In the genomic region with DNA sequence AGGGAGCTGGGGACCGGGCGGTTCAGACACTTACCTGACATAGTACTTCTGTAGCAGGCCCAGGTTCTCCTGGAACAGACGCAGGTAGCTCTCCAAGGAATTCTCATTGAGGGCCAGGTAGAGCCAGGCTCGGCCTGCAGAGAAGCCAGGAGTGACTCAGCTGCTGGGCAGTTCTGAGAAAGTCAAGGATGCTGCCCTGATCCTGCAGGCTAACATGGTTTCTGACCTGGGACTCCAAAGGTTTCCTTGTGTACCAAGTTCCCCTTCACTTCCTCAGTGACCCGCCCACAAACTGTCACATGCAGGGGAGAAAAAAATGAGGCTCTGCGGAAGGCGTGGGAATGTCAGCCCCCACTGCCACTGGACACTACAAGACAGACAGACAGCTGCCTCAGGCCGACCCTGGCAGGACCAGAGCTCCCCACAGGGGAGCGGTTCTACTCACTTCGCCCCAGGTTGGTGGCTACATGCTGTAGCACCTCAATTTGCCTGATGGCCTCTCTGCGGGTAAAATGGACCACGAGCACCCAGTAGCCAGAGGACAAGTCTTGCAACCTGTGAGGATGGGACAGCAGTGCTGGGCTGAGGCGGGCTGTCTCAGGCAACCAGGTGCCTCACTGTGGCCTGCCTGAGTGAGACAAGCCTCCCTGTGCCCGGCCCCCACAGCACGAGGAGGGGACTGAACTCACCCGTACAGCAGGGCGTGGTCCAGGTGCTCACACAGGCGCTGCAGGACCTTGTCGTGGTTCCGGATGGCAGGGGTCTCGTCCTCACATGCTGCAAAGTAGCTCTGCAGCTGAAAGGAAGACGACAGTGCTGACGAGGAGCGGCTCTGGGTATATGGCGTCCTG, we compare ENCODE assay signal across 11 mouse cellular contexts. TPM values are rescaled to one million over a fixed set of nuclear protein-coding genes. Genes with fewer than 3 reads are reported as not detected.
DNase-seq lines count a peak whose midpoint lies in the region; ATAC-seq and TF ChIP-seq lines count a peak whose summit lies in the region.
"Had no signal": no experiment of that assay in that cellular context is flagged by ENCODE, and none has a peak within 500 bp of the region (broad histone marks: within the 10 kb centered on the region; RNA-seq: fewer than 3 reads in every experiment).

No protein-coding gene starts in this region.

- H3K4me1 ChIP-seq in embryonic facial prominence, embryonic 13.5 days, result peaks cover 9% of the 10 kb centered on the region
- H3K4me1 ChIP-seq in embryonic facial prominence, embryonic 10.5 days, result peaks cover 11% of the 10 kb centered on the region
- no peaks in the 10 kb centered on the region for H3K4me1 ChIP-seq in liver, adult 2 months (ENCODE audit: control insufficient read depth, insufficient read depth, low read length)
- peaks cover 27% of the 10 kb centered on the region for H3K4me1 ChIP-seq in heart, postnatal 0 days (ENCODE audit: control insufficient read depth, insufficient read depth)
- peaks cover 7% of the 10 kb centered on the region; the same call in 1 of the 2 replicates for H3K4me1 ChIP-seq in midbrain, embryonic 15.5 days
- H3K4me1 ChIP-seq in forebrain, embryonic 12.5 days, result peaks cover 10% of the 10 kb centered on the region

- H3K27me3 ChIP-seq in embryonic facial prominence, embryonic 13.5 days, result no peaks in the 10 kb centered on the region
- H3K27me3 ChIP-seq in embryonic facial prominence, embryonic 10.5 days (replicated peaks; ENCODE audit: low read depth, poor library complexity, severe bottlenecking), result no peaks in the 10 kb centered on the region
- no peaks in the 10 kb centered on the region for H3K27me3 ChIP-seq in liver, adult 2 months (ENCODE audit: control insufficient read depth, insufficient read depth, low read length)
- H3K27me3 ChIP-seq in heart, postnatal 0 days (ENCODE audit: control insufficient read depth, insufficient read depth, low read length), result no peaks in the 10 kb centered on the region
- no peaks in the 10 kb centered on the region for H3K27me3 ChIP-seq in midbrain, embryonic 15.5 days (replicated peaks)
- H3K27me3 ChIP-seq in forebrain, embryonic 12.5 days, result no peaks in the 10 kb centered on the region
- H3K27me3 ChIP-seq: limb, embryonic 15.5 days had no signal

- TF ChIP-seq POLR2A in liver, adult 2 months (IDR thresholded peaks at IDR 0.05; ENCODE audit: extremely low read depth, insufficient read depth, low read length), result no peak

- H3K9ac ChIP-seq in embryonic facial prominence, embryonic 13.5 days, result peak overlapping the region; percentile 40; the same call in 1 of the 2 replicates
- H3K9ac ChIP-seq in liver, adult 2 months (ENCODE audit: low read depth, low read length), result no peak overlapping the region
- H3K9ac ChIP-seq in heart, postnatal 0 days (replicated peaks; ENCODE audit: low read depth, low read length), result 0 out of 2 replicates have a peak overlapping the region, but pooled peaks have one; percentile 18
- no peak overlapping the region for H3K9ac ChIP-seq in midbrain, embryonic 15.5 days
- H3K9ac ChIP-seq in forebrain, embryonic 12.5 days, result no peak overlapping the region
- H3K9ac ChIP-seq: limb, embryonic 15.5 days had no signal

- TF ChIP-seq EP300 in heart, postnatal 0 days (IDR thresholded peaks at IDR 0.05; ENCODE audit: low read depth), result no peak

- H3K79me2 ChIP-seq in liver, adult 2 months (ENCODE audit: control insufficient read depth, insufficient read depth, low read length), result no peaks in the 10 kb centered on the region

- TF ChIP-seq CTCF in liver, adult 2 months (IDR thresholded peaks at IDR 0.05; ENCODE audit: low read depth, low read length), result no peak
- no peak for TF ChIP-seq CTCF in heart, postnatal 0 days (IDR thresholded peaks at IDR 0.05; ENCODE audit: low read depth)

- no peak overlapping the region for H3K4me2 ChIP-seq in embryonic facial prominence, embryonic 13.5 days
- no peak overlapping the region for H3K4me2 ChIP-seq in heart, postnatal 0 days (ENCODE audit: low read depth, low read length)
- H3K4me2 ChIP-seq in midbrain, embryonic 15.5 days, result no peak overlapping the region
- no peak overlapping the region for H3K4me2 ChIP-seq in forebrain, embryonic 12.5 days
- H3K4me2 ChIP-seq: limb, embryonic 15.5 days had no signal

- DNase-seq in embryonic facial prominence, embryonic 10.5 days (ENCODE audit: low spot score), result no peak
- peak; percentile 30 for DNase-seq in liver, adult 2 months (ENCODE audit: extremely low read depth, low read depth, low spot score)
- DNase-seq in liver, result no peak
- no peak for DNase-seq in heart, postnatal 0 days (ENCODE audit: low spot score)
- DNase-seq in thymus, postnatal 10 days (ENCODE audit: low spot score in 2 of 2), result no peak
- DNase-seq: layer of hippocampus, adult 9-11 months had no signal

- no peaks in the 10 kb centered on the region for H3K9me3 ChIP-seq in embryonic facial prominence, embryonic 13.5 days
- H3K9me3 ChIP-seq in embryonic facial prominence, embryonic 10.5 days, result no peaks in the 10 kb centered on the region
- no peaks in the 10 kb centered on the region for H3K9me3 ChIP-seq in heart, postnatal 0 days (replicated peaks; ENCODE audit: control insufficient read depth, low read length)
- no peaks in the 10 kb centered on the region for H3K9me3 ChIP-seq in midbrain, embryonic 15.5 days
- no peaks in the 10 kb centered on the region for H3K9me3 ChIP-seq in forebrain, embryonic 12.5 days
- H3K9me3 ChIP-seq: limb, embryonic 15.5 days had no signal

- WGBS in embryonic facial prominence, embryonic 13.5 days, result 90% methylated on average over 25 of the region's 25 CpGs
- 90% methylated on average over 25 of the region's 25 CpGs for WGBS in embryonic facial prominence, embryonic 10.5 days
- 94% methylated on average over 25 of the region's 25 CpGs for WGBS in liver, adult 2 months
- WGBS in heart, postnatal 0 days, result 81% methylated on average over 25 of the region's 25 CpGs
- WGBS in midbrain, embryonic 15.5 days, result 92% methylated on average over 25 of the region's 25 CpGs
- 91% methylated on average over 25 of the region's 25 CpGs for WGBS in forebrain, embryonic 12.5 days

- H3K4me3 ChIP-seq in embryonic facial prominence, embryonic 13.5 days, result no peak overlapping the region
- H3K4me3 ChIP-seq in embryonic facial prominence, embryonic 10.5 days, result no peak overlapping the region
- H3K4me3 ChIP-seq in liver, adult 2 months (ENCODE audit: insufficient read depth, low read depth, low read length), result no peak overlapping the region
- H3K4me3 ChIP-seq in heart, postnatal 0 days (ENCODE audit: low read depth, low read length), result no peak overlapping the region
- no peak overlapping the region for H3K4me3 ChIP-seq in midbrain, embryonic 15.5 days
- no peak overlapping the region for H3K4me3 ChIP-seq in forebrain, embryonic 12.5 days (replicated peaks)
- H3K4me3 ChIP-seq: limb, embryonic 15.5 days had no signal

- H3K36me3 ChIP-seq in embryonic facial prominence, embryonic 13.5 days, result peaks cover 54% of the 10 kb centered on the region
- H3K36me3 ChIP-seq in embryonic facial prominence, embryonic 10.5 days (replicated peaks), result peaks cover 63% of the 10 kb centered on the region
- H3K36me3 ChIP-seq in liver, adult 2 months (ENCODE audit: control insufficient read depth, insufficient read depth, low read length), result peaks cover 4% of the 10 kb centered on the region; the same call in 1 of the 2 replicates
- H3K36me3 ChIP-seq in heart, postnatal 0 days (replicated peaks; ENCODE audit: control insufficient read depth, insufficient read depth, low read length), result peaks cover 51% of the 10 kb centered on the region
- peaks cover 13% of the 10 kb centered on the region for H3K36me3 ChIP-seq in midbrain, embryonic 15.5 days (replicated peaks)
- peaks cover 44% of the 10 kb centered on the region for H3K36me3 ChIP-seq in forebrain, embryonic 12.5 days (replicated peaks)

- no peak overlapping the region for H3K27ac ChIP-seq in embryonic facial prominence, embryonic 13.5 days
- H3K27ac ChIP-seq in embryonic facial prominence, embryonic 10.5 days (replicated peaks), result no peak overlapping the region
- H3K27ac ChIP-seq in liver, adult 2 months (replicated peaks; ENCODE audit: insufficient read depth, low read depth, low read length), result no peak overlapping the region
- H3K27ac ChIP-seq in heart, postnatal 0 days (ENCODE audit: low read depth), result peak overlapping the region; percentile 91
- 0 out of 2 replicates have a peak overlapping the region, but pooled peaks have one; percentile 34 for H3K27ac ChIP-seq in midbrain, embryonic 15.5 days
- H3K27ac ChIP-seq in forebrain, embryonic 12.5 days, result no peak overlapping the region

- no peak for ATAC-seq in embryonic facial prominence, embryonic 13.5 days (ENCODE audit: insufficient number of reproducible peaks, insufficient read depth, low FRiP score, low TSS enrichment, low read depth)
- no peak for ATAC-seq in heart, postnatal 0 days (ENCODE audit: insufficient read depth, low read depth)
- ATAC-seq in midbrain, embryonic 15.5 days (replicated peaks), result no peak
- ATAC-seq in forebrain, embryonic 12.5 days (ENCODE audit: low FRiP score), result no peak

RNA-seq across cellular contexts. Expression of a gene that starts 18.6 kb away (rescaled TPM):
- polyA plus RNA-seq in embryonic facial prominence, embryonic 13.5 days (2015; fragmentation: Nextera tagmentation; extraction: Ambion mirVana), result 0.12 TPM in 1 of 2 replicates, not detected in the other
- polyA plus RNA-seq in embryonic facial prominence, embryonic 10.5 days (2016; fragmentation: Nextera tagmentation; extraction: Ambion mirVana), result 0.09 TPM in 1 of 2 replicates, not detected in the other
- total RNA-seq in liver, adult 2 months (2014; rRNA removed), result 10.2 and 10.6 TPM in 2 replicates
- polyA plus RNA-seq in liver, adult 2 months (2012; rRNA removed), result 5.1 and 10.3 TPM in 2 replicates
- 12.8 and 56.2 TPM in 2 replicates for total RNA-seq in heart, postnatal 0 days (2014; rRNA removed; ENCODE audit: low replicate concordance)
- polyA plus RNA-seq in heart, postnatal 0 days (2015; fragmentation: Nextera tagmentation; extraction: Ambion mirVana), result 17.9 and 20.6 TPM in 2 replicates
- polyA plus RNA-seq in midbrain, embryonic 15.5 days (2015; fragmentation: Nextera tagmentation; extraction: Ambion mirVana), result 0.26 and 0.61 TPM in 2 replicates
- polyA plus RNA-seq in forebrain, embryonic 12.5 days (2016; fragmentation: Nextera tagmentation; extraction: Ambion mirVana), result not detected in 2 replicates
- polyA plus RNA-seq: embryonic facial prominence, embryonic 11.5 days had no signal

RNA-seq across cellular contexts. Expression of a gene that starts 22.5 kb away (rescaled TPM):
- 8.5 TPM in 2 replicates for polyA plus RNA-seq in embryonic facial prominence, embryonic 13.5 days (2015; fragmentation: Nextera tagmentation; extraction: Ambion mirVana)
- polyA plus RNA-seq in embryonic facial prominence, embryonic 10.5 days (2016; fragmentation: Nextera tagmentation; extraction: Ambion mirVana), result 4.9 and 5.2 TPM in 2 replicates
- total RNA-seq in liver, adult 2 months (2014; rRNA removed), result 2.7 and 5.0 TPM in 2 replicates
- 11.2 and 13.5 TPM in 2 replicates for polyA plus RNA-seq in liver, adult 2 months (2012; rRNA removed)
- total RNA-seq in heart, postnatal 0 days (2014; rRNA removed; ENCODE audit: low replicate concordance), result 43.3 and 52.9 TPM in 2 replicates
- polyA plus RNA-seq in heart, postnatal 0 days (2015; fragmentation: Nextera tagmentation; extraction: Ambion mirVana), result 5.6 and 7.0 TPM in 2 replicates
- 9.7 and 10.7 TPM in 2 replicates for polyA plus RNA-seq in midbrain, embryonic 15.5 days (2015; fragmentation: Nextera tagmentation; extraction: Ambion mirVana)
- 5.2 and 6.6 TPM in 2 replicates for polyA plus RNA-seq in forebrain, embryonic 12.5 days (2016; fragmentation: Nextera tagmentation; extraction: Ambion mirVana)

RNA-seq across cellular contexts. Expression of a gene that starts 23.8 kb away (rescaled TPM):
- polyA plus RNA-seq in embryonic facial prominence, embryonic 13.5 days (2015; fragmentation: Nextera tagmentation; extraction: Ambion mirVana), result 0.47 and 0.74 TPM in 2 replicates
- polyA plus RNA-seq in embryonic facial prominence, embryonic 10.5 days (2016; fragmentation: Nextera tagmentation; extraction: Ambion mirVana), result 1.5 and 2.1 TPM in 2 replicates
- total RNA-seq in liver, adult 2 months (2014; rRNA removed), result 9.3 and 12.6 TPM in 2 replicates
- polyA plus RNA-seq in liver, adult 2 months (2012; rRNA removed), result 34.7 and 39.5 TPM in 2 replicates
- 0.89 and 6.1 TPM in 2 replicates for total RNA-seq in heart, postnatal 0 days (2014; rRNA removed; ENCODE audit: low replicate concordance)
- 6.8 and 7.3 TPM in 2 replicates for polyA plus RNA-seq in heart, postnatal 0 days (2015; fragmentation: Nextera tagmentation; extraction: Ambion mirVana)
- 0.32 and 0.65 TPM in 2 replicates for polyA plus RNA-seq in midbrain, embryonic 15.5 days (2015; fragmentation: Nextera tagmentation; extraction: Ambion mirVana)
- 0.09 and 0.33 TPM in 2 replicates for polyA plus RNA-seq in forebrain, embryonic 12.5 days (2016; fragmentation: Nextera tagmentation; extraction: Ambion mirVana)

RNA-seq across cellular contexts. Expression of a gene that starts 36.3 kb away (rescaled TPM):
- 49.0 and 56.1 TPM in 2 replicates for polyA plus RNA-seq in embryonic facial prominence, embryonic 13.5 days (2015; fragmentation: Nextera tagmentation; extraction: Ambion mirVana)
- polyA plus RNA-seq in embryonic facial prominence, embryonic 10.5 days (2016; fragmentation: Nextera tagmentation; extraction: Ambion mirVana), result 56.3 and 68.1 TPM in 2 replicates
- total RNA-seq in liver, adult 2 months (2014; rRNA removed), result 0.37 and 0.74 TPM in 2 replicates
- polyA plus RNA-seq in liver, adult 2 months (2012; rRNA removed), result 0.86 and 1.2 TPM in 2 replicates
- total RNA-seq in heart, postnatal 0 days (2014; rRNA removed; ENCODE audit: low replicate concordance), result 48.3 and 61.5 TPM in 2 replicates
- polyA plus RNA-seq in heart, postnatal 0 days (2015; fragmentation: Nextera tagmentation; extraction: Ambion mirVana), result 47.1 and 57.5 TPM in 2 replicates
- 35.2 and 41.0 TPM in 2 replicates for polyA plus RNA-seq in midbrain, embryonic 15.5 days (2015; fragmentation: Nextera tagmentation; extraction: Ambion mirVana)
- 17.3 and 19.8 TPM in 2 replicates for polyA plus RNA-seq in forebrain, embryonic 12.5 days (2016; fragmentation: Nextera tagmentation; extraction: Ambion mirVana)

RNA-seq across cellular contexts. Expression of a gene that starts 43.2 kb away (rescaled TPM):
- polyA plus RNA-seq in embryonic facial prominence, embryonic 13.5 days (2015; fragmentation: Nextera tagmentation; extraction: Ambion mirVana), result not detected in 2 replicates
- 1.1 and 2.3 TPM in 2 replicates for polyA plus RNA-seq in embryonic facial prominence, embryonic 10.5 days (2016; fragmentation: Nextera tagmentation; extraction: Ambion mirVana)
- 16.3 and 30.3 TPM in 2 replicates for total RNA-seq in liver, adult 2 months (2014; rRNA removed)
- 52.0 and 70.9 TPM in 2 replicates for polyA plus RNA-seq in liver, adult 2 months (2012; rRNA removed)
- total RNA-seq in heart, postnatal 0 days (2014; rRNA removed; ENCODE audit: low replicate concordance), result 2.1 and 11.9 TPM in 2 replicates
- not detected in 2 replicates for polyA plus RNA-seq in heart, postnatal 0 days (2015; fragmentation: Nextera tagmentation; extraction: Ambion mirVana)
- polyA plus RNA-seq in midbrain, embryonic 15.5 days (2015; fragmentation: Nextera tagmentation; extraction: Ambion mirVana), result 0.49 and 0.53 TPM in 2 replicates
- 0.31 and 1.0 TPM in 2 replicates for polyA plus RNA-seq in forebrain, embryonic 12.5 days (2016; fragmentation: Nextera tagmentation; extraction: Ambion mirVana)

Comparison
In these comparisons a context has a peak if more than half of its experiments do, and no peak if none do; other contexts are left out.
1. H3K27ac ChIP-seq: peak in heart, postnatal 0 days (single experiment) and midbrain, embryonic 15.5 days (single experiment); none in embryonic facial prominence, embryonic 13.5 days (single experiment), embryonic facial prominence, embryonic 10.5 days (single experiment), liver, adult 2 months (single experiment) and forebrain, embryonic 12.5 days (single experiment).
2. H3K9ac ChIP-seq: peak in embryonic facial prominence, embryonic 13.5 days (single experiment) and heart, postnatal 0 days (single experiment); none in liver, adult 2 months (single experiment), midbrain, embryonic 15.5 days (single experiment) and forebrain, embryonic 12.5 days (single experiment).